Mouse (Mus musculus) adrenal gland, postnatal 10 days (tissue): ENCODE measurements at regions not wholly inside any gene's neighbourhood (a gene's known extent, or its start where the extent isn't known, plus 50 kb on each side); places are given as distances from the start of the nearest gene placed in this dataset.

Experiments
- DNase-seq: peaks from one replicate; pipeline ENCODE4 v3.0.0; 2021; ENCODE audit warnings: mixed read lengths

GRCm38 (mm10) chr15:95714408-95714807, 58.6 kb upstream of the Dbx2 start:
- no peak for DNase-seq

GRCm38 (mm10) chr15:95715941-95716340, 60.2 kb upstream of the Dbx2 start:
- no peak for DNase-seq

GRCm38 (mm10) chr15:95723699-95724098, 66.9 kb upstream of the Ano6 start:
- peak; percentile 8 for DNase-seq

- DNase-seq: peak; percentile 74
Measured at GRCm38 (mm10) chr15:95725866-95726265, 64.8 kb upstream of the Ano6 start.

- DNase-seq: no peak
Measured at GRCm38 (mm10) chr15:95726516-95726915, 64.1 kb upstream of the Ano6 start.

- DNase-seq: no peak
Measured at GRCm38 (mm10) chr15:95735746-95736145, 54.9 kb upstream of the Ano6 start.
